Mouse (Mus musculus) gastrocnemius, postnatal 36 days (tissue): ENCODE data around the gene Ppdpf. TPM values are rescaled to one million over a fixed set of nuclear protein-coding genes. Genes with fewer than 3 reads are reported as not detected.

Experiments
- DNase-seq, 2 experiments: peaks; one replicate each; pipeline ENCODE4 v3.0.0; 2022
- intact Hi-C: fragments of 180-260 bp; cut with DNase I; formaldehyde crosslinking; loops from one replicate; pipeline ENCODE4 v1.15.1; 2025
- long read RNA-seq, 2 experiments: library from polyadenylated mRNA; stranded (forward); transcript quantifications; one replicate each; pipeline ENCODE4 v2.0.0; 2021
- total RNA-seq, 2 experiments: library from RNA; stranded (reverse); gene quantifications; 2 replicates each; pipeline ENCODE4 v1.2.3; 2021

The Ppdpf gene
- 10 to 100 TPM; 40.4 to 45.1 TPM for total RNA-seq
- long read RNA-seq, experiment 1, transcript Ppdpf-205 (3 exons, 771 nt), result minor isoform, 19 of 90 reads
- long read RNA-seq, experiment 1, transcript Ppdpf-202 (5 exons, 689 nt), result major isoform, 21 of 90 reads
- long read RNA-seq, experiment 1, transcript Ppdpf-201 (5 exons, 1,160 nt), result minor isoform, 14 of 90 reads
- long read RNA-seq, experiment 1, transcript Ppdpf-206 (4 exons, 750 nt), result minor isoform, 20 of 90 reads
- long read RNA-seq, experiment 1, partial matches to known transcripts, result 5 of 90 reads
- long read RNA-seq, experiment 1, other reads (novel, unspliced or antisense), result 1 of 90 reads
- long read RNA-seq, experiment 2, transcript Ppdpf-205 (3 exons, 771 nt), result major isoform, 29 of 108 reads
- long read RNA-seq, experiment 2, transcript Ppdpf-206 (4 exons, 750 nt), result minor isoform, 15 of 108 reads
- long read RNA-seq, experiment 2, transcript Ppdpf-202 (5 exons, 689 nt), result minor isoform, 19 of 108 reads
- long read RNA-seq, experiment 2, transcript Ppdpf-201 (5 exons, 1,160 nt), result minor isoform, 25 of 108 reads
- long read RNA-seq, experiment 2, partial matches to known transcripts, result 1 of 108 reads
- long read RNA-seq, experiment 2, other reads (novel, unspliced or antisense), result 1 of 108 reads

DNA sequence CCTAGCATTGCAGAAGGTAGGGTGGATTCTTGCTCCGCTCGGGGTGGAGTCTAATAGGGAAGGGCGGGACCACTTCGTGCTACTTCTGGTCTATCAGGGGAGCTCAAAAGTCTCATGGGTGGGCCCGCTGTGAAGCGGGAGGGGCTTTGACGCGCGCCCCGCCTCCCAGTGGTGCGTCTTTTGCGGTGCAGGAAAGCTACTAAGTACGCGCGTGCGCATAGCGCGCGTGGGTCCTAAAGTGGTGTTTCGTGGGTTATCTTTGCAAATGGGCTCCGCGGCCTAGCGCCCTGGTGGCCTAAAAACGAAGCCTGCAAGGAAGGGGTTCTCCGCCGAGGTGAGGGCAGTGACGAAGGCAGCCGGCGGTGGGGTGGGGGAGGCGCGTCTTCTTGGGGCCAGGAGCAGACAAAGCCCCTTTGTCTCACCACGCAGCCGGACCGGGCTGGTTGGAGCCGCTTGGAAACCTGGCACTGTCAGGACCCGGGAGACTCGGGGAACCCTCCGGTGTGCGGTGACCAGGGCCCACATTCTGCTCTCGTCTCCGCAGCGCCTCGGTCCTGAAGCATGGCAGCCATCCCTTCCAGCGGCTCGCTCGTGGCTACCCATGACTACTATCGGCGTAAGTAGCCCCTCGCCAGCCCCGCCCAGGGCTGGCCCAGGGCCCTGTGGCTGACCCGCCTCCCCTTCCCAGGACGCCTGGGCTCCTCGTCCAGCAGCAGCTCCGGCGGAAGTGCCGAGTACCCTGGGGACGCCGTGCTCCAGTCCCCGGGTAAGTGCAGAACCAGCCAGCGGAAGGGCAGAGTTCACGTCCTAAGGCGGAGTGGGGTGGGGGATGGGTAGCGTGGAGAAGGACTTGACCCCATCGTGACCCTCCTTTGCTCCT is at the start of gene Ppdpf:
Ppdpf (plus strand) TSS at position 127 of the 880 bp plus-strand sequence.
- intact Hi-C loops, result loop anchor here (10.0 kb wide), 1 partner anchor 407 kb away; the partner anchor contains the start of genes Prpf6, Samd10 and Zfp512b
- DNase-seq, result peak; percentile 89 to 90

DNA sequence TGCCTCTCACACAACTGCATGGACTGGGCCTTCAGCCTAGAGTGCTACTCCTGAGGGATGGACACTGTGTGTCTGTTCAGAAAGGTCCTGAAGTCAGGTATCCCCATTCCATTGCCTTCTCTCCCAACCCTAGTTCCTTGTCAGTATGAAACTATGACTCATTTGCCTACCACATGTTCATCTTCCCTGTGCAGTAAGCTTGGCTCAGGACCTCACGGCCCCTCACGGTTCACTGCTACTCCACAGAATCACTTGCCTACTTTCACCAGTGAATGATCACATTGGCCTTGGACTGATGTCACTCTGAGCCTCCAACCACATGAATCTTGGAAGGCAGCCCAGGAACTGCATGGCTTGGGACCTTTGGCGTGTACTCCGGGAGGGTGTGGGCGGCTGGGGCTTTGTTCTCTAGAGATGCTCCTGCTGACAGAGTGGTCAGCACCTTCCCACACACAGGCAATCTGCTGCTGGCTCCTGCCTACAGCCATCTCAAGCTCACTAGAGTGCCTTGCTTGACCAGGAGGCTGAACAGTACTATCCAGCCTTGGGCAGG is 47.3 kb upstream of the Ppdpf start:
- intact Hi-C loops, result no loop called here

DNA sequence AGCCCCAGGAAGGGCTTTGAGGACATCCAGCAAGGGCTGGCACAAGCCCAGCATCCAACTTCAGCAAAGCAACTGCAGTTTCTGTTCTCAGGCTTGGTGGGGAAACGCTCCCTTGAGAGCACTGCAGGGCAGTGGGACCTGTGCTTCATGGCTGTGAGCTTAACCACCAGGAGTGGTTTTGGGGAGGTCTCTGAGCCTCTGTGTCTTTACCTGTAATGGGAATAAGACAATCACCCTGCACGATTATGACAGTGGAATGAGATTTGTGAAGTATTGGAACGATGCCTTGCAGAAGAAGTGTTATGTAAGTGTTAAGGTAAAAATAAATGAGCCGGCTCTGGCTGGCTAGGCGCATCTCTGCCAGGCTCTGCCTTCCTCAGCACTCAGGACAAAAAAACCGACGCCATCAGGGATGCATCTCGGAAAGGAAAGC is 44.3 kb upstream of the Ppdpf start:
- intact Hi-C loops, result no loop called here
- DNase-seq, result no peak

More for the DNA sequence above, 47.3 kb upstream of the Ppdpf start:
- no peak for DNase-seq

DNA sequence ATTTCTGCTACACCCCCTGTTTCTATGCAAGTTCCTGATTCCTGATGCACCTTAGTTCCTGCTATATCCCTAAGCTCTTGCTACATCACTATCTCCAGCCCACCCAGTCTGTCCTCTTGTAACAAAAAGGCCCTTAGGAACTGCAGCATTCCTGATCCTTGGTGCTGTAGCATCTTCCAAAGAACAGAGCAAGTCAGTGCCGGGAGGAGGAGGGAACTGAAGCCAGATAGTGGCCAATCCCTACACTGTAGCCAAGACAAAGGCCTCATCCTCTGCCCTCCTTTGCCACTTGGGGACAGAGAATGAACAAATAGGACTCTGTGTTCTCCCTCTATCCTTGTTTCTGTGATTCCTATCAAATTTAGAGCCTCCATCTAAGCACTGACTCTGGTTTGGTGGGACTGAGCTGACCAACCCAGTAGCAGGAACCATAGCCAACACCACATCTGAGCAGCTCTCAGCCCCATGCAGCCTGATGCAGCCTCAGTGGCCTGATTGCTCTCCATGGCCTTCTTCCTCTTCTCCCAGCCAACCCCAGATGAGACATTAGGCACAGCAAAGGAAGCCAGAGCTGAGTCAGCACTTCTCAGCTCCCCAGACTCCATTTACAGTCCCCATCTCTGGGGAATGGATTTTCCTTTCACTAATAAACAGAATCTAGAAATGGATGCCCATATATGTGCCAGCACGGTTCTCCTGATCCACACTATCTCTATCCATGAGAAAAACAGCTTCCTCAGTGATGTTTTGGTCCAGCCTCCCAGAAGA is 43.4 kb upstream of the Ppdpf start:
- intact Hi-C loops, result no loop called here
- DNase-seq, result no peak

- intact Hi-C loops, result no loop called here
- no peak for DNase-seq
These were observed 42.4 kb upstream of the Ppdpf start for GRCm38 (mm10) chr2:181144675-181145074.

DNA sequence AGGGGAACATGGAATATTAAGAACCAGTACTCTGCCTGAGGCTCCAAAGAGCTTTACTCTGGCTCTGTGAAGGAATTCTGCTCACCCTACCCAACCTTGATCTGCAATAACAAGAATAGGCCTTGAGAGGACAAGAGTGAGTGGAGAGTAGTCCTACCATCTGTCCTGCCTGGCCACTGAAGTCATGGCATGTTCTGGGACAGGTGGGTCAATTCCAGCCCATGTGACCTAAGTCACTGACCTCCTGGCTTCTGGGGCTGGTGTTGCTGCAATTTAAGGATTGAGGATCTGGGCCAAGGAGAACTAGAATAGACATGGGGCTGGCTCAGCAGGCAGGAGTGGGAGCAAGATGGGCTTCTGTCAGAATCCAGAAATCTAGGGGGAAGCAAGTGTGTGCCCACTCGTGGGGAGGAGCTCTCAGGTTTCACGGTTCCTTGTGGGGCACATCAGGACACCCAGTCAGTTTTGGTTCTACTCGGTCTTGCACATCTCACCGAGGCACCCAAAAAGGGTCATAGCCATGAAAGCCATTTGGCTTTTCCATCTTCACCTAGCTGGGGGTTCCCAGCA is 40.0 kb upstream of the Ppdpf start:
- intact Hi-C loops, result no loop called here
- DNase-seq, result peak in 1 of 2 experiments; percentile 39

DNA sequence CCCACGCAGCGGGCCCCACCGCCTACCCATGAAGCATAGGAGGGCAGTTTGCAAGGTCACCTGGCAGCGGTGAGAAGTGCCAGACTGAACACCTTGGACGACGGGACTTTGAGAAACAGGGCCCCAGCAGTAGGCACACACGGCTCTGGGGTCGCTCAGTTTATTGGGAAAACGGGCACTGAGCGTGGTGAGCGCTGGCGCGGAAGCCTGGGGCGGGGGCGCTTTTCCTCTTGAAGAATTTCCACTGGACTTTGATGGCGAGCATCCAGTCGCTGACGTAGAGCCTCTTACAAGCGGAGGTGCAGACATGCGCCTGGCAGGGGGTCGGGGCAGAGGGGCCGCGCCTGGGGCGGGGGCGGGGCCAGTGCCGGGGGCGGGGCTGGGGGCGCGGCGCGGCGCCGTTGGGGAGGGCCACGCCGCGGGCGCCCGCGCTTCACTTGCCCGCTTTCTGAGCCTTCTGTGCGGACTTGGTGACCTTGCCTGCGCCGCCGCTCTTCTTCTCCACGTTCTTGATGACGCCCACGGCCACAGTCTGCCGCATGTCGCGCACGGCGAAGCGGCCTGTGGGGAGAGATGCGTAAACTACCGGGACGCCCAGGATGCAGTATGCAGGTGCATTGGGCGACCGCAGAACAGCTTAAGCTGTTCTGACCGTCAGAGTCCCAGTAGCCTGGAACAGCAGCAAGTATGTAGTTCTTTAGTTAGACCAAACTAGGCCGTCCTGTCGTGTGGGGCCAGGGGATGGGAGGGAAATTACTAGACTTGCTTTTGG is 39.3 kb upstream of the Ppdpf start:
- intact Hi-C loops, result no loop called here
- no peak for DNase-seq

- DNase-seq, result no peak
- intact Hi-C loops, result no loop called here
These were observed 38.6 kb upstream of the Ppdpf start for GRCm38 (mm10) chr2:181148318-181148955.

- intact Hi-C loops, result no loop called here
- no peak for DNase-seq
These were observed 36.8 kb upstream of the Ppdpf start for GRCm38 (mm10) chr2:181150281-181150680.

DNA sequence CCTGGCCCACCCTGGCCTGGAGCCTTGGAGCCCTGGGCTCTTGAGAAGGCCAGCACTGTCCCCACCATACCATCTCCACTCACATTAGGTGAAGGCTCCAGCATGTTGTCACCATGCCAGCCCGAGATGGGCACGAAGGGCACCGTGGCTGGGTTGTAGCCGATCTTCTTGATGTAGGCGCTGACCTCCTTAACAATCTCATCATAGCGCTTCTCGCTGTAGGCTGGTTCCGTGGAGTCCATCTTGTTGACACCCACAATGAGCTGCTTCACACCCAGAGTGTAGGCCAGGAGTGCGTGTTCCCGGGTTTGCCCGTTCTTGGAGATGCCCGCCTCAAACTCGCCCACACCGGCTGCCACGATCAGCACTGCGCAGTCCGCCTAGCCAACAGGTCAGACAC is 34.3 kb upstream of the Ppdpf start:
- intact Hi-C loops, result no loop called here
- DNase-seq, result no peak

DNA sequence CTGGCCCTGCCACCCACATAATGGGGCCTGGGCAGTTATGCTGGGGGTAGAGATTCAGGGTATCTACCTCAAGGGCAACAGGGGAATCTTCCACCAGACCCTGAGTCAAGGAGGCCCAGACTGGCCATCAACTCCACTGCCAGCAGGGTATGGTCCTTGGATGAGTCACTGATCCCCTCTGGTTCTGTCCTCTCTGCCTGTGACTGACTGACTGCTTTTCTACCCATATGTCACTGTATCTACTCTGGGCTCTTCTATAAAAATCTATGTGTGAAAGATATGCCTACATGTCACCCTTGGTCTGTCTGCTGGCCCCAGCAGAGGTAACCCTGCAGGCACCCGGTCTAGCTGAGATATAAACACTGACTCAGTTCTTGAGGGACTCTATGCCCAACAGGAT is 33.9 kb upstream of the Ppdpf start:
- DNase-seq, result no peak
- intact Hi-C loops, result no loop called here

DNA sequence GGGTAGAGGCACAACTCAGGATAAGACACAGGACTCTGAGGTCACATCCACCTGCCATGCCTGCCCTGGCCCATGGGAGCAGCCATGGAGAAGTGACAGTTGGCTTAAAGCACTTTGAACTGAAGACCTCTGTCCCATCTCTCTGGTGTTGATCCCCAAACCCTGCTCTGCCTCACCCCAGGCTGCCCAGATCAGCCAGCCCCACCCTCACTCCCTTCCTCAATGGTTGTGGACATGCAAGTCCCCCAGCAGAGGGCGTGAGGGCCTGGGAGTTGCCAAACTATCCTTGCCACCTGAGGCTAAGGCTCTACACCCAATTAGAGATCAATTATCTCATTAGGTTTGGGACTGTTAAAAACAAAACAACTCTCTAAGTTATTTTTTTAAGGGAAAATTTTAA is 33.2 kb upstream of the Ppdpf start:
- no peak for DNase-seq
- intact Hi-C loops, result no loop called here

DNA sequence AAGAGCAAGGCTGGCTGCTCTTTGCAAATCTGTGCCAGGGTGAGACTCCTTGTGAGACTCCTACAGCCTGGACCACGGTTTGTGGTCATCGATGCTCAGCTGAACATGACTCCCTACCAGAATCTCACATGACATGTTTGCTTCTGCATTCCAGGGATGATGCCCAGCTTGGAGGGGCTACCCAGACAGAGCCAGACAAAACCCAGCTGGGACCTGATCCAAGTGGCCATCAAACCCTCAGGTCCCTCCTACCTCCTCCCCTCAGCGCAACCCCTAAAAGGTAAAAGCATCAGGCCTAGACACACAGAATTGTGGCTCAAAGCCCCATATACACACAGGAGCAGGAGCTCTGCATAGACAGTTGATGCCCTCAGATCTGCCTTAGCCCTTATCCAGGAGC is 32.7 kb upstream of the Ppdpf start:
- intact Hi-C loops, result no loop called here
- DNase-seq, result no peak

- peak in 1 of 2 experiments; percentile 29 for DNase-seq
These were observed 32.1 kb upstream of the Ppdpf start for GRCm38 (mm10) chr2:181154831-181155415.

GRCm38 (mm10) chr2:181155801-181156200 is 31.2 kb upstream of the Ppdpf start:
- peak in 1 of 2 experiments; percentile 44 for DNase-seq
- intact Hi-C loops, result no loop called here

More at GRCm38 (mm10) chr2:181154831-181155415, 32.1 kb upstream of the Ppdpf start:
- intact Hi-C loops, result no loop called here

DNA sequence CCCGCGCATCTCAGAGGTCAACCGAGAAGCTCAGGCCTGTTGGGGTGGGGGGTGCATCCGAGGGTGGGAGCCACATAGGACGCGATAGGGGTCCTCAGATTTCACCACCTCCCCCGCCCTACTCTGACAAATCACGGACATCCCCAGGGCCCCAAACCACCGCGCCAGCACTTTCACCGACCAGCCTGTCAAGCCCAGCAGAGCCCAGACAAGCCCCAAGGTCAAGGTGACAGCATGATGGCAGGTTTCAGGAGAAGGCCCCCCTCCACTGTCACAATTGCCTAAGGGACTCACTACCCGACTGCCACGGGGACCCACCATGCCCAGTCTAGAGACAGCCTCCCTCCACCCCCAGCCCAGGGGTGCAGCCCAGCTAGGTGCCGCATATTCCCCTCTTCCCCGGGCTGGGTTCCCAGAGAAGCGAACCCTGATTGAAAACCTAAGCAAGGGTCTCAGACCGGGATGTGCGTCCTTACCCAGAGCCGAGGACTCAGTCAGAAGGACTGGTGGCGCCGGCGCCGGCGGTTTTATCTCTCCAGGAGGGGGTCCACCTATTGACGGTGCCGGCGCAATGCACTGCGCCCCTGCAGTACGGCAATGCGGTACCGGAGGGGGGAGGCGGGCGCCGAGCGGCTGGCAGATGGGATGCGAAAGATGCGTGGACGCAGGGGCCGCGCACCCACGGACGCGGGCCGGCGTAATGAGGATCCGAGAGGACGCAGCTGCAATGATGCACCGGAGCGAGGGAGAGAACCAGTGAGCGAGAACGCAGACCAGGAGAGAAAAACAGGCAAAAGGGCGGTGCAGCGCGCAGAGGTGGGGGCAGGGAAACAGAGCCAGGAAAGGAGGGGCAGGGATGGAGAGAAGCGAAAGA is 30.6 kb upstream of the Ppdpf start, which contains the start of gene Eef1a2:
Eef1a2 (minus strand) TSS at position 767 of the 874 bp plus-strand sequence.
- intact Hi-C loops, result no loop called here

GRCm38 (mm10) chr2:181157180-181157579 is 29.9 kb upstream of the Ppdpf start:
- intact Hi-C loops, result no loop called here
- DNase-seq, result no peak

More for the DNA sequence above, 30.6 kb upstream of the Ppdpf start, which contains the start of gene Eef1a2:
- DNase-seq, result peak in 1 of 2 experiments; percentile 31
